Mouse (Mus musculus) lung, embryonic 15.5 days (tissue): ENCODE measurements around the gene Avp. TPM values are rescaled to one million over a fixed set of nuclear protein-coding genes. Genes with fewer than 3 reads are reported as not detected.

Experiments used
- ATAC-seq: fragments of 200-750 bp; cut with Nextera tagmentation; 2 replicates; pipeline ENCODE4 v1.8.0; 2017; ENCODE audit warnings: moderate number of reproducible peaks, borderline replicate concordance; ENCODE audit not compliant: low FRiP score, low TSS enrichment; ENCODE audit errors: extremely low read depth
- H3K27ac ChIP-seq: fragments of 300-500 bp; sonication (generic); 2 replicates; pipeline ENCODE4 v1.5.1; 2015; ENCODE audit warnings: moderate library complexity, mild to moderate bottlenecking, inconsistent platforms
- H3K27me3 ChIP-seq: fragments of 300-500 bp; sonication (generic); 2 replicates; pipeline ENCODE4 v1.6.1; 2015; ENCODE audit warnings: inconsistent platforms
- H3K36me3 ChIP-seq: fragments of 300-500 bp; sonication (generic); 2 replicates; pipeline ENCODE4 v1.6.1; 2015; ENCODE audit warnings: inconsistent platforms
- H3K4me1 ChIP-seq: fragments of 300-500 bp; sonication (generic); 2 replicates; pipeline ENCODE4 v1.6.1; 2015; ENCODE audit warnings: inconsistent platforms
- H3K4me2 ChIP-seq: fragments of 300-500 bp; sonication (generic); 2 replicates; pipeline ENCODE4 v1.6.1; 2015; ENCODE audit warnings: inconsistent platforms, mild to moderate bottlenecking, moderate library complexity
- H3K4me3 ChIP-seq: fragments of 300-500 bp; sonication (generic); 2 replicates; pipeline ENCODE4 v1.5.1; 2015; ENCODE audit warnings: mild to moderate bottlenecking, inconsistent platforms
- H3K9ac ChIP-seq: fragments of 300-500 bp; sonication (generic); 2 replicates; pipeline ENCODE4 v1.6.1; 2015; ENCODE audit warnings: inconsistent platforms
- H3K9me3 ChIP-seq: fragments of 300-500 bp; sonication (generic); 2 replicates; pipeline ENCODE4 v1.6.1; 2016; ENCODE audit warnings: inconsistent platforms
- WGBS: fragments of 180-500 bp; shearing (Covaris S2); methylation state at CpG from one replicate; pipeline ENCODE4 v1.1.7; 2015; 5-methylcytosine and 5-hydroxymethylcytosine counted together
- polyA plus RNA-seq: library from polyadenylated mRNA; unstranded; fragments of >200 nt; fragmentation: Nextera tagmentation; extraction: Ambion mirVana; gene quantifications from 2 replicates; pipeline ENCODE4 v1.2.1, GENCODE M21; 2015

Gene Avp
- polyA plus RNA-seq, 1 experiment from 2014 or later = not detected

- Histone ChIP-seq H3K4me2 (no peak overlapping the region), H3K36me3 (0 out of 2 replicates have a peak, but pooled peaks cover 8% of the 10 kb centered on the region), H3K4me1 (peaks cover 2% of the 10 kb centered on the region), H3K9me3 (no peaks in the 10 kb centered on the region), H3K27me3 (peaks cover 13% of the 10 kb centered on the region), H3K27ac (no peak overlapping the region), H3K4me3 (no peak overlapping the region), H3K9ac (no peak overlapping the region)
- ATAC-seq = no peak
Measured at GRCm38 (mm10) chr2:130569926-130570325, 12.4 kb downstream of the Avp start.

- no peak overlapping the region for H3K27ac ChIP-seq
- H3K27me3 ChIP-seq = peaks cover 8% of the 10 kb centered on the region; the same call in 1 of the 2 replicates
- H3K4me2 ChIP-seq = no peak overlapping the region
- no peak for ATAC-seq
- no peaks in the 10 kb centered on the region for H3K9me3 ChIP-seq
- H3K36me3 ChIP-seq = 0 out of 2 replicates have a peak, but pooled peaks cover 8% of the 10 kb centered on the region
- WGBS = 76% methylated on average over 4 of the region's 4 CpGs
- peaks cover 10% of the 10 kb centered on the region for H3K4me1 ChIP-seq
- H3K4me3 ChIP-seq = no peak overlapping the region
- no peak overlapping the region for H3K9ac ChIP-seq
Measured at GRCm38 (mm10) chr2:130568921-130569320, 13.4 kb downstream of the Avp start.

- no peak for ATAC-seq
Measured at GRCm38 (mm10) chr2:130564983-130565382, 17.4 kb downstream of the Avp start.

GRCm38 (mm10) chr2:130564063-130564462 lies 18.3 kb downstream of the Avp start:
- Histone ChIP-seq H3K4me2 (peak overlapping the region; percentile 88), H3K27me3 (no peaks in the 10 kb centered on the region), H3K27ac (no peak overlapping the region), H3K9me3 (no peaks in the 10 kb centered on the region), H3K4me3 (peak overlapping the region; percentile 91), H3K36me3 (0 out of 2 replicates have a peak, but pooled peaks cover 8% of the 10 kb centered on the region), H3K9ac (peak overlapping the region; percentile 84), H3K4me1 (peaks cover 14% of the 10 kb centered on the region)
- WGBS = under 1% methylated on average over 23 of the region's 23 CpGs
- peak; percentile 44 for ATAC-seq

More at GRCm38 (mm10) chr2:130564983-130565382, 17.4 kb downstream of the Avp start:
- Histone ChIP-seq H3K9ac (no peak overlapping the region), H3K36me3 (0 out of 2 replicates have a peak, but pooled peaks cover 8% of the 10 kb centered on the region), H3K9me3 (no peaks in the 10 kb centered on the region), H3K27ac (no peak overlapping the region), H3K4me1 (peaks cover 14% of the 10 kb centered on the region), H3K4me2 (peak overlapping the region; percentile 88), H3K27me3 (no peaks in the 10 kb centered on the region), H3K4me3 (peak overlapping the region; percentile 91; the same call in 1 of the 2 replicates)
- 78% methylated on average over 8 of the region's 8 CpGs for WGBS

GRCm38 (mm10) chr2:130563212-130564055 lies 18.9 kb downstream of the Avp start, which contains the start of gene Mrps26:
Gene Mrps26 (plus strand): TSS chr2:130563742.
- Histone ChIP-seq H3K36me3 (peaks cover 9% of the 10 kb centered on the region; the same call in 1 of the 2 replicates), H3K4me2 (peak within 1 kb of the TSS; percentile 88), H3K4me3 (peak within 1 kb of the TSS; percentile 91), H3K27me3 (no peaks in the 10 kb centered on the region), H3K27ac (peak within 1 kb of the TSS; percentile 59; the same call in 1 of the 2 replicates), H3K9me3 (no peaks in the 10 kb centered on the region), H3K4me1 (peaks cover 14% of the 10 kb centered on the region), H3K9ac (peak within 1 kb of the TSS; percentile 84)
- ATAC-seq = peak; percentile 99
- under 1% methylated on average over 61 of the region's 61 CpGs for WGBS

- Histone ChIP-seq H3K4me1 (peaks cover 3% of the 10 kb centered on the region; the same call in 1 of the 2 replicates), H3K36me3 (peaks cover 25% of the 10 kb centered on the region), H3K9ac (no peak overlapping the region), H3K27ac (no peak overlapping the region), H3K9me3 (no peaks in the 10 kb centered on the region), H3K4me3 (no peak overlapping the region), H3K27me3 (no peaks in the 10 kb centered on the region), H3K4me2 (no peak overlapping the region)
- WGBS = 73% methylated on average over 2 of the region's 2 CpGs
- ATAC-seq = no peak
Measured at GRCm38 (mm10) chr2:130558015-130558414, 24.3 kb downstream of the Avp start.

GRCm38 (mm10) chr2:130557462-130557861 lies 24.9 kb downstream of the Avp start:
- H3K9me3 ChIP-seq = no peaks in the 10 kb centered on the region
- 98% methylated on average over 2 of the region's 2 CpGs for WGBS
- H3K36me3 ChIP-seq = peaks cover 30% of the 10 kb centered on the region
- no peaks in the 10 kb centered on the region for H3K27me3 ChIP-seq
- no peak overlapping the region for H3K9ac ChIP-seq
- no peak for ATAC-seq
- no peak overlapping the region for H3K27ac ChIP-seq
- no peak overlapping the region for H3K4me2 ChIP-seq
- H3K4me3 ChIP-seq = no peak overlapping the region
- no peaks in the 10 kb centered on the region for H3K4me1 ChIP-seq

- Histone ChIP-seq H3K27me3 (no peaks in the 10 kb centered on the region), H3K4me1 (no peaks in the 10 kb centered on the region), H3K27ac (no peak overlapping the region), H3K9me3 (no peaks in the 10 kb centered on the region), H3K9ac (no peak overlapping the region), H3K4me3 (no peak overlapping the region), H3K36me3 (peaks cover 41% of the 10 kb centered on the region), H3K4me2 (no peak overlapping the region)
- ATAC-seq = no peak
- WGBS = 77% methylated on average over 1 of the region's 1 CpGs
Measured at GRCm38 (mm10) chr2:130556292-130556691, 26.1 kb downstream of the Avp start.

GRCm38 (mm10) chr2:130554841-130555240 lies 27.5 kb downstream of the Avp start:
- no peak overlapping the region for H3K4me2 ChIP-seq
- 90% methylated on average over 7 of the region's 7 CpGs for WGBS
- ATAC-seq = no peak
- H3K9ac ChIP-seq = no peak overlapping the region
- no peak overlapping the region for H3K27ac ChIP-seq
- no peaks in the 10 kb centered on the region for H3K27me3 ChIP-seq
- no peak overlapping the region for H3K4me3 ChIP-seq
- no peaks in the 10 kb centered on the region for H3K4me1 ChIP-seq
- H3K36me3 ChIP-seq = peaks cover 44% of the 10 kb centered on the region
- no peaks in the 10 kb centered on the region for H3K9me3 ChIP-seq

GRCm38 (mm10) chr2:130546957-130547356 lies 35.4 kb downstream of the Avp start:
- Histone ChIP-seq H3K27ac (no peak overlapping the region), H3K4me3 (no peak overlapping the region), H3K36me3 (peaks cover 61% of the 10 kb centered on the region), H3K9ac (no peak overlapping the region), H3K4me1 (no peaks in the 10 kb centered on the region), H3K9me3 (no peaks in the 10 kb centered on the region), H3K27me3 (no peaks in the 10 kb centered on the region), H3K4me2 (no peak overlapping the region)
- WGBS = 75% methylated on average over 8 of the region's 8 CpGs
- no peak for ATAC-seq

GRCm38 (mm10) chr2:130540266-130540665 lies 42.1 kb downstream of the Avp start:
- Histone ChIP-seq H3K4me2 (no peak overlapping the region), H3K27ac (no peak overlapping the region), H3K4me1 (no peaks in the 10 kb centered on the region), H3K36me3 (peaks cover 47% of the 10 kb centered on the region), H3K27me3 (no peaks in the 10 kb centered on the region), H3K9ac (no peak overlapping the region), H3K9me3 (no peaks in the 10 kb centered on the region), H3K4me3 (no peak overlapping the region)
- WGBS = 59% methylated on average over 9 of the region's 9 CpGs
- ATAC-seq = no peak

GRCm38 (mm10) chr2:130538876-130539546 lies 43.3 kb downstream of the Avp start:
- Histone ChIP-seq H3K4me3 (no peak overlapping the region), H3K9ac (no peak overlapping the region), H3K4me2 (no peak overlapping the region), H3K4me1 (no peaks in the 10 kb centered on the region), H3K36me3 (peaks cover 41% of the 10 kb centered on the region), H3K9me3 (no peaks in the 10 kb centered on the region), H3K27ac (no peak overlapping the region), H3K27me3 (no peaks in the 10 kb centered on the region)
- ATAC-seq = no peak
- whole genome bisulfite sequencing = 86% methylated on average over 8 of the region's 8 CpGs
